Mouse (Mus musculus) megakaryocyte, embryonic 14.5 days (primary cell): ENCODE measurements around the gene Ift22.

Experiments
- FLI1 ChIP-seq: IDR thresholded peaks from 2 replicates; pipeline ENCODE4 v1.6.1; 2012; ENCODE audit warnings: low read length, inconsistent platforms, mixed read lengths
- GATA1 ChIP-seq: IDR thresholded peaks from 3 replicates; pipeline ENCODE4 v1.6.1; 2012; ENCODE audit warnings: mixed read lengths, low read length, inconsistent platforms, borderline replicate concordance

GRCm38 (mm10) chr5:136882788-136883439 lies 25.0 kb upstream of the Ift22 start, which contains the start of gene Col26a1:
- TF ChIP-seq GATA1: no peak
- no peak for TF ChIP-seq FLI1
